Mouse (Mus musculus): ENCODE data around the gene Cul1. TPM values are rescaled to one million over a fixed set of nuclear protein-coding genes. Genes with fewer than 3 reads are reported as not detected.

Gene Cul1
- polyA plus RNA-seq, 1 experiment from 2014 or later: 166 TPM

DNA sequence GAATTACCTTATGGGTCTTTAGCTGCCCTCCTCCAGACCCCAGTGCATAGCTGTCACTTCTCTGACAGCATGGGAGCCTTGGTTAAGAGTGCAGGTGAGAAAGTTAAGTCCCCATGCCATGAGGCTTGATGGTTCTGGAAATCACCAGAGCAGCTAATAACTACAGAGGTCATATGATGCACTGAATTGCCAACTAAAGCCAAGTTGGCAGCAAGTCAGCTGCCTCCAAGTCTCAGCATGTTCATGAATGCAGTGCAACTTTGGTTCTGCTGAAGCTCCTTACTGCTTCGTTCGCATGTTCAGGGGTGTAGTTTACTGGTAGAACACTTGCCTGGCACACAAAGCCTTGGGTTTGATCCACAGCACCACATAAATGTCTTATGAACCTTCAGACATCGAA, 69.2 kb downstream of the Cul1 start:
- no peak overlapping the region for H3K4me3 ChIP-seq (ENCODE audit: low read depth, low read length)
- DNase-seq (ENCODE audit: low spot score): no peak
- no peaks in the 10 kb centered on the region for H3K9me3 ChIP-seq (ENCODE audit: control insufficient read depth, low read length)
- 96% methylated on average over 3 of the region's 3 CpGs for WGBS
- peaks cover 28% of the 10 kb centered on the region for H3K36me3 ChIP-seq (ENCODE audit: control insufficient read depth, insufficient read depth, low read length)
- H3K9ac ChIP-seq (ENCODE audit: low read length): no peak overlapping the region
- no peak for ATAC-seq (ENCODE audit: insufficient number of reproducible peaks, low FRiP score, low TSS enrichment, low read depth)
- H3K27me3 ChIP-seq (ENCODE audit: control insufficient read depth, insufficient read depth, low read length): no peaks in the 10 kb centered on the region
- no peak overlapping the region for H3K27ac ChIP-seq (replicated peaks; ENCODE audit: low read depth, low read length)
- H3K4me1 ChIP-seq (ENCODE audit: control insufficient read depth, insufficient read depth, low read length): no peaks in the 10 kb centered on the region
- no peak overlapping the region for H3K4me2 ChIP-seq (ENCODE audit: low read depth, severe bottlenecking)

DNA sequence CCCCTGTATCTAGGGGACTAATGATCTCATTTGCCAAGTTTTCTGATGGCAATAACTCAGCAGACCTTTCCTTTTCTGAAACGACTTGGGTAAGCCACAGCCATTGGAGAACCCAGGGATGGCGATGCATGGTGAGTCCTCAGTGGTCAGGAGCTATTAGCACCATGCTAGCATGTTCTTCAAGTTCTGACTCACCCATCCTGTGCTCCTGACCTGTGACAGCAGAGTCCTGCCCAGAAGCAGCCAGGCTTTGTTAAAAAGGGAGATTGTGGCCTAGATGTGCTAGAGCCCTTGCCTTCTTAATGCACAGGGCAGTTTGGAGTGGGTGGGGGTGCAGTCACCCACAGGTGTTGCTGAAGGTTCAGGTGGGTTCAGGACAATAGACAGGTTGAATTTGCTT, 71.8 kb downstream of the Cul1 start:
- Histone ChIP-seq H3K9ac (ENCODE audit: low read length) (no peak overlapping the region), H3K4me2 (ENCODE audit: low read depth, severe bottlenecking) (no peak overlapping the region), H3K9me3 (ENCODE audit: control insufficient read depth, low read length) (no peaks in the 10 kb centered on the region), H3K4me1 (ENCODE audit: control insufficient read depth, insufficient read depth, low read length) (no peaks in the 10 kb centered on the region), H3K27me3 (ENCODE audit: control insufficient read depth, insufficient read depth, low read length) (no peaks in the 10 kb centered on the region), H3K36me3 (ENCODE audit: control insufficient read depth, insufficient read depth, low read length) (peaks cover 19% of the 10 kb centered on the region), H3K27ac (replicated peaks; ENCODE audit: low read depth, low read length) (no peak overlapping the region), H3K4me3 (ENCODE audit: low read depth, low read length) (no peak overlapping the region)
- 56% methylated on average over 2 of the region's 2 CpGs for WGBS
- ATAC-seq (ENCODE audit: insufficient number of reproducible peaks, low FRiP score, low TSS enrichment, low read depth): no peak
- no peak for DNase-seq (ENCODE audit: low spot score)

DNA sequence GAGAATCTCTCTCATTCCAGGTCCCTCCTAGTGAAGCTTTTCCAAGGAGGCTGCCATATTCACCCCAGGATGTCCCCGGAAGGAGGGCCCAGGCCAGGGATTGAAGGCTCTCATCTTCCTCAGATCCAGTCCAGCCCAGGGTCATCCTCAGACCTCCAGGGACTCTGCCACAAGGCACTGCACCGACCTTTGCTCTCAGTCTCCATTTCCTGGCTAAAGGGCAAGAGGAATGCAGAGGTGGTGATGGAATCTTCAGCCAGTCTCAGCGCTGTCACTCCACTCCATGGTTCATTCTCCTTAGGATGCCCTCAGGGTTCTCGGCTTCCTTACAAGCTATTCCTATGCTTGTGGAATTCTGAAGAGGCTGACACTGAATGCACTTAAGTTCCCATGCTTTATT, 73.2 kb downstream of the Cul1 start:
- Histone ChIP-seq H3K36me3 (ENCODE audit: control insufficient read depth, insufficient read depth, low read length) (peaks cover 24% of the 10 kb centered on the region), H3K9ac (ENCODE audit: low read length) (no peak overlapping the region), H3K9me3 (ENCODE audit: control insufficient read depth, low read length) (no peaks in the 10 kb centered on the region), H3K4me2 (ENCODE audit: low read depth, severe bottlenecking) (no peak overlapping the region), H3K27ac (replicated peaks; ENCODE audit: low read depth, low read length) (no peak overlapping the region), H3K4me1 (ENCODE audit: control insufficient read depth, insufficient read depth, low read length) (no peaks in the 10 kb centered on the region), H3K27me3 (ENCODE audit: control insufficient read depth, insufficient read depth, low read length) (no peaks in the 10 kb centered on the region), H3K4me3 (ENCODE audit: low read depth, low read length) (no peak overlapping the region)
- ATAC-seq (ENCODE audit: insufficient number of reproducible peaks, low FRiP score, low TSS enrichment, low read depth) (no peak), DNase-seq (ENCODE audit: low spot score) (no peak)
- WGBS: 79% methylated on average over 4 of the region's 4 CpGs

- no peaks in the 10 kb centered on the region for H3K27me3 ChIP-seq (ENCODE audit: control insufficient read depth, insufficient read depth, low read length)
- no peak overlapping the region for H3K4me2 ChIP-seq (ENCODE audit: low read depth, severe bottlenecking)
- H3K4me3 ChIP-seq (ENCODE audit: low read depth, low read length): no peak overlapping the region
- peaks cover 24% of the 10 kb centered on the region for H3K36me3 ChIP-seq (ENCODE audit: control insufficient read depth, insufficient read depth, low read length)
- H3K4me1 ChIP-seq (ENCODE audit: control insufficient read depth, insufficient read depth, low read length): no peaks in the 10 kb centered on the region
- H3K9ac ChIP-seq (ENCODE audit: low read length): no peak overlapping the region
- WGBS: 91% methylated on average over 2 of the region's 2 CpGs
- H3K9me3 ChIP-seq (ENCODE audit: control insufficient read depth, low read length): no peaks in the 10 kb centered on the region
- H3K27ac ChIP-seq (replicated peaks; ENCODE audit: low read depth, low read length): no peak overlapping the region
- DNase-seq (ENCODE audit: low spot score): no peak
- ATAC-seq (ENCODE audit: insufficient number of reproducible peaks, low FRiP score, low TSS enrichment, low read depth): no peak
Measured at GRCm38 (mm10) chr6:47527129-47527528, 73.9 kb downstream of the Cul1 start.

DNA sequence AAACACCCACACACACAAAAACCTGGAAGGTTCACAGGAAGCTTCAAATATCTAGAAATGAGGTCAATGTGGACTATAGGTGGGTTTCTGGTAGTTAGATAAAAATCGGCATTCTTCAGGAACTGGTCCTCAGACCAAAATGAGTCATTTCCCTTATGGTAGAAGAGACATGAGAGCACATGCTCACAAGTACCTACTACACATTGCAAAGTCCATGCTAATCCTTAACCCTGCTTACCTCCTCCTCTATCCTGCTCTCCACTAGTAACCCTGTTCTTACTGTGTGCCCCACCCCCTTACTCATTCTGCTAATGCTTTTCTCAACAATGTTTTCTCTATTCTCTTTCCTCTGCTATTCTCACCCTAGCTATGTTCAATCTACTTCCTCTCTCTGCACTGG, 74.5 kb downstream of the Cul1 start:
- no peaks in the 10 kb centered on the region for H3K9me3 ChIP-seq (ENCODE audit: control insufficient read depth, low read length)
- no peak overlapping the region for H3K9ac ChIP-seq (ENCODE audit: low read length)
- ATAC-seq (ENCODE audit: insufficient number of reproducible peaks, low FRiP score, low TSS enrichment, low read depth) (no peak), DNase-seq (ENCODE audit: low spot score) (no peak)
- 88% methylated on average over 1 of the region's 1 CpGs for WGBS
- no peaks in the 10 kb centered on the region for H3K4me1 ChIP-seq (ENCODE audit: control insufficient read depth, insufficient read depth, low read length)
- H3K27ac ChIP-seq (replicated peaks; ENCODE audit: low read depth, low read length): no peak overlapping the region
- peaks cover 26% of the 10 kb centered on the region for H3K36me3 ChIP-seq (ENCODE audit: control insufficient read depth, insufficient read depth, low read length)
- H3K4me3 ChIP-seq (ENCODE audit: low read depth, low read length): no peak overlapping the region
- no peak overlapping the region for H3K4me2 ChIP-seq (ENCODE audit: low read depth, severe bottlenecking)
- no peaks in the 10 kb centered on the region for H3K27me3 ChIP-seq (ENCODE audit: control insufficient read depth, insufficient read depth, low read length)

DNA sequence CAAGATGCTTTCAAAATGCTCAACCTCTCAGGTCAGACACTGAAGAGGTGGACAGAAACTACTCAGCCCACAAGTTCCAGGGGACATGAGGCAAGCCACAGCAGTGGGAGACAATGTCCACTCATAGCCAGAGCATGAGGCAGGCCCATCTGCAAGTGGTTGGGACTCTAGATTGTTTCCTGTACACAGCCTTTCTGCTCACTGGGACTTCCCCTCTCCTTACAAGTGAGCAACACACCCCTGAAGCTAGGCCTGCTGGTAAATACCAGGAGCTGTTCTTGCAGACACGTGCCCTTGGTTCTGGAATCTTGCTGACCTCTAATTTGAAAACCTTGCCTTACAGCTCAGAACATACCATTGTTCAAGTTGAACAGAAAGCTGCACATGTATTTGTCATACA, 79.3 kb downstream of the Cul1 start:
- Histone ChIP-seq H3K4me2 (ENCODE audit: low read depth, severe bottlenecking) (no peak overlapping the region), H3K4me3 (ENCODE audit: low read depth, low read length) (no peak overlapping the region), H3K27ac (replicated peaks; ENCODE audit: low read depth, low read length) (no peak overlapping the region), H3K9me3 (ENCODE audit: control insufficient read depth, low read length) (no peaks in the 10 kb centered on the region), H3K4me1 (ENCODE audit: control insufficient read depth, insufficient read depth, low read length) (no peaks in the 10 kb centered on the region), H3K27me3 (ENCODE audit: control insufficient read depth, insufficient read depth, low read length) (no peaks in the 10 kb centered on the region), H3K9ac (ENCODE audit: low read length) (no peak overlapping the region), H3K36me3 (ENCODE audit: control insufficient read depth, insufficient read depth, low read length) (peaks cover 15% of the 10 kb centered on the region)
- 62% methylated on average over 1 of the region's 1 CpGs for WGBS
- no peak for ATAC-seq (ENCODE audit: insufficient number of reproducible peaks, low FRiP score, low TSS enrichment, low read depth)
- DNase-seq (ENCODE audit: low spot score): no peak

GRCm38 (mm10) chr6:47535333-47535732, 82.1 kb downstream of the Cul1 start:
- Histone ChIP-seq H3K27ac (replicated peaks; ENCODE audit: low read depth, low read length) (no peak overlapping the region), H3K9ac (ENCODE audit: low read length) (no peak overlapping the region), H3K4me3 (ENCODE audit: low read depth, low read length) (no peak overlapping the region), H3K36me3 (ENCODE audit: control insufficient read depth, insufficient read depth, low read length) (peaks cover 17% of the 10 kb centered on the region), H3K27me3 (ENCODE audit: control insufficient read depth, insufficient read depth, low read length) (no peaks in the 10 kb centered on the region), H3K4me2 (ENCODE audit: low read depth, severe bottlenecking) (no peak overlapping the region), H3K4me1 (ENCODE audit: control insufficient read depth, insufficient read depth, low read length) (no peaks in the 10 kb centered on the region), H3K9me3 (ENCODE audit: control insufficient read depth, low read length) (no peaks in the 10 kb centered on the region)
- 91% methylated on average over 5 of the region's 5 CpGs for WGBS
- ATAC-seq (ENCODE audit: insufficient number of reproducible peaks, low FRiP score, low TSS enrichment, low read depth) (no peak), DNase-seq (ENCODE audit: low spot score) (no peak)

DNA sequence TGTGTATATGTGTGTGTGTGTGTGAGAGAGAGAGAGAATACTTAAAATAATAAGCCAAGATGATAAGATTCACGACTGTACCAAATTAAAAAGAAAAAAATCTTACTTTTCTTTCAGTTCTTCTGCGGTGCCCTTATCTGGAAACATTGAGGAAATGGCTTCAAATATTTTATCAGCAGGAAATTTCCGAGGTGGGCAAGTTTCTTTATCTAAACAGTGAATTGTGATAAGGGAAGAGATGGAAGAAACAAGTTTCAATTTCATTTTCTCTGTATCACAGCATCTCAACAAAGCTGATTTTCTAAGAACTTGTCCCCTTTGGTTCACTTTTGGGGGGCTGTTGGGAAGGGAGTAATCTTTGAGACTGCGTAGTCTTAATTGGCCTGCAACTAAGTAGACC, 99.1 kb downstream of the Cul1 start:
- no peak overlapping the region for H3K4me2 ChIP-seq (ENCODE audit: low read depth, severe bottlenecking)
- H3K9ac ChIP-seq (ENCODE audit: low read length): no peak overlapping the region
- H3K4me1 ChIP-seq (ENCODE audit: control insufficient read depth, insufficient read depth, low read length): no peaks in the 10 kb centered on the region
- WGBS: 94% methylated on average over 4 of the region's 4 CpGs
- no peak for DNase-seq (ENCODE audit: low spot score)
- no peak overlapping the region for H3K27ac ChIP-seq (replicated peaks; ENCODE audit: low read depth, low read length)
- ATAC-seq (ENCODE audit: insufficient number of reproducible peaks, low FRiP score, low TSS enrichment, low read depth): no peak
- no peaks in the 10 kb centered on the region for H3K9me3 ChIP-seq (ENCODE audit: control insufficient read depth, low read length)
- H3K4me3 ChIP-seq (ENCODE audit: low read depth, low read length): no peak overlapping the region
- H3K36me3 ChIP-seq (ENCODE audit: control insufficient read depth, insufficient read depth, low read length): peaks cover 13% of the 10 kb centered on the region; the same call in 1 of the 2 replicates
- no peaks in the 10 kb centered on the region for H3K27me3 ChIP-seq (ENCODE audit: control insufficient read depth, insufficient read depth, low read length)

DNA sequence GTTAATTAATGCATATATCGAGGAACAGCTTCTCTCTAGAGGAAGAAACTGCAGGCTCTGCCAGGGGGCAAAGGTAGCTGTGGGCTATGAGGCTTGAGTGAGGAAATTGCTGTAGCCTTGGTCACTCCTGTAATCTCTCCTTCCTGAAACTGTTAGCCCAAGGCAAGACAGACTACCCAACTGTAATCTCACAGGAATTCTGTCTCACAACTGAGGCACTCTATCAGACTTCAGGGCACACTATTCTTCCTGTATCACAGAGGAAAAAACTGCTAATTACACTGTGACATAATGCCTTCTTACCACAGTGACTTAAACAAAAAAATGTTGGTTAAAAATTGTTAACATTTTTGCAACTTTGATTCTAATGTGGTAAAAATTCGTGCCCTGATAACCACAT, 106.1 kb downstream of the Cul1 start:
- WGBS: 91% methylated on average over 2 of the region's 2 CpGs
- no peaks in the 10 kb centered on the region for H3K9me3 ChIP-seq (ENCODE audit: control insufficient read depth, low read length)
- no peak overlapping the region for H3K4me3 ChIP-seq (ENCODE audit: low read depth, low read length)
- H3K9ac ChIP-seq (ENCODE audit: low read length): no peak overlapping the region
- peaks cover 2% of the 10 kb centered on the region; the same call in 1 of the 2 replicates for H3K36me3 ChIP-seq (ENCODE audit: control insufficient read depth, insufficient read depth, low read length)
- no peaks in the 10 kb centered on the region for H3K27me3 ChIP-seq (ENCODE audit: control insufficient read depth, insufficient read depth, low read length)
- DNase-seq (ENCODE audit: low spot score) (no peak), ATAC-seq (ENCODE audit: insufficient number of reproducible peaks, low FRiP score, low TSS enrichment, low read depth) (no peak)
- no peak overlapping the region for H3K4me2 ChIP-seq (ENCODE audit: low read depth, severe bottlenecking)
- H3K27ac ChIP-seq (replicated peaks; ENCODE audit: low read depth, low read length): no peak overlapping the region
- no peaks in the 10 kb centered on the region for H3K4me1 ChIP-seq (ENCODE audit: control insufficient read depth, insufficient read depth, low read length)

All from limb, embryonic 11.5 days (tissue).